Mouse (Mus musculus) naive thymus-derived CD4-positive, alpha-beta T cell, adult 5 months (primary cell): Measurements from ENCODE around the gene St6galnac3. TPM values are rescaled to one million over a fixed set of nuclear protein-coding genes. Genes with fewer than 3 reads are reported as not detected.

Experiments used
- polyA plus RNA-seq: library from polyadenylated mRNA; unstranded; fragments of 100-300 nt; shearing (Covaris generic); gene quantifications from one replicate; pipeline ENCODE4 v1.2.1, GENCODE M21; 2017

Gene St6galnac3
- 6.9 TPM for polyA plus RNA-seq

DNA sequence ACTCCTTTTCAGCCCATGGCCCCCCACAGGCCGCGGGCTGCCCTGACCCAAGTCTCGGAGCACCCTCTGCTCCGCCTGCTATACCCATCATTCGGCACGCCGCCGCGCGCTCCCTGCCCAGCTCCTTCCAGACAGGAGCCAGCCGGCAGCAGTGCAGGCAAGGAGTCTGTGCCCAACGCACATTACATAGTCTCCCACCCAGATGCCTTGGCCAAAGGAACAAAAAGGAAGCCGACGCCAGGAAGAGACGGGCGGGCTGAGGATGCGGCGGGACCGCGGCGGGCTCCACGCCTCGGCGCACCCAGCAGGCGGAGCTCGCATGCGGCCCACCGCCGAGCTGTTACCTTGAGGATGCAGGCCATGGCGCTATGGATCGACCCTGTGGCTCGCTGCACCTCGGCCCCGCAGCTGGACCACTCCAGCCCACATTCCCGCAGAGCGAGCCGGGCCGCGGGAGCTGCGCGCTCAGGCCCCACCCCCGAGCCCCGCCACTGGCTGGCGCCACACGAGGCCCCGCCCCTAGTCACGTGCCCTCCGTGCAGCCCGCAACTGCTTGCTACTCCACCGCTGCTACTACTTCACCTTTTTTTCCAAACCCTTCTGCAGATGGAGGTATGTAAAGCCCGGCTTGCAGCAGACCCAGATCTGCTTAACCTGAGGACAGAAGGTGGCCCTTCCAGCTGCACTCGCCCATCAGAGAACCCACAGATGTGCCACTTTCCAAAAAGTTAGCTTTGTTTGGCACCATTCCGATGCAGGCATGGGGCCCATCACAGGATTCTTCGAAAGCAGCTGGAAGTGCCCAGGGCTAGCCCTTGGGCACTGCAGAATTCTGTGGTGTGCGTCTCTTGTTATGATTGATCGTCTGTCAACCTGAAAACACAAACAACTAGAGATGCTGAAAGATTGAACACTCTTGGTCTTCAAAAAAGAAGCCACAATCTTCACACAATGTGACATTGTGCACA is at the start of gene St6galnac3:
TSS of gene St6galnac3 (minus strand) at position 474 of the 968 bp plus-strand sequence.

Other genes with a start within 250 kb of the St6galnac3 start
- gene Asb17, start 119.0 kb upstream of the St6galnac3 start, polyA plus RNA-seq: not detected
- 0.11 TPM for gene Msh4, start 181.0 kb upstream of the St6galnac3 start, polyA plus RNA-seq
- 39.2 TPM for gene Rabggtb, start 187.8 kb upstream of the St6galnac3 start, polyA plus RNA-seq
- gene Acadm, start 219.5 kb upstream of the St6galnac3 start, polyA plus RNA-seq: 54.1 TPM
- gene Slc44a5, start 248.3 kb upstream of the St6galnac3 start, polyA plus RNA-seq: not detected